Mouse (Mus musculus) neural tube, embryonic 11.5 days (tissue): ENCODE measurements around the gene Gm45837. TPM values are rescaled to one million over a fixed set of nuclear protein-coding genes. Genes with fewer than 3 reads are reported as not detected.
A peak's percentile ranks its signal among the peaks of the same experiment; 100 is the strongest.

Experiments
- ATAC-seq: fragments of 200-750 bp; cut with Nextera tagmentation; 2 replicates; pipeline ENCODE4 v1.8.0; 2017; ENCODE audit warnings: moderate number of reproducible peaks, mild to moderate bottlenecking, moderate TSS enrichment, moderate library complexity; ENCODE audit not compliant: insufficient read depth, low FRiP score, low TSS enrichment
- DNase-seq: peaks from one replicate; pipeline ENCODE4 v3.0.0-alpha.2; 2015; ENCODE audit warnings: low spot score
- H3K27ac ChIP-seq: fragments of 300-500 bp; sonication (generic); 2 replicates; pipeline ENCODE4 v1.5.1; 2014; ENCODE audit warnings: low read depth, mild to moderate bottlenecking, low read length
- H3K27me3 ChIP-seq: fragments of 300-500 bp; sonication (generic); 2 replicates; pipeline ENCODE4 v1.6.1; 2014; ENCODE audit warnings: mild to moderate bottlenecking, low read length, mixed read lengths; ENCODE audit not compliant: control insufficient read depth, insufficient read depth
- H3K36me3 ChIP-seq: fragments of 300-500 bp; sonication (generic); 2 replicates; pipeline ENCODE4 v1.6.1; 2014; ENCODE audit warnings: mild to moderate bottlenecking, low read length, moderate library complexity, mixed read lengths; ENCODE audit not compliant: control insufficient read depth, insufficient read depth
- H3K4me1 ChIP-seq: fragments of 300-500 bp; sonication (generic); 2 replicates; pipeline ENCODE4 v1.6.1; 2014; ENCODE audit warnings: low read length, mixed read lengths; ENCODE audit not compliant: control insufficient read depth, insufficient read depth
- H3K4me2 ChIP-seq: fragments of 300-500 bp; sonication (generic); 2 replicates; pipeline ENCODE4 v1.6.1; 2014; ENCODE audit warnings: low read depth, mild to moderate bottlenecking, moderate library complexity
- H3K4me3 ChIP-seq: fragments of 300-500 bp; sonication (generic); 2 replicates; pipeline ENCODE4 v1.5.1; 2014; ENCODE audit warnings: low read depth, low read length
- H3K9ac ChIP-seq: fragments of 300-500 bp; sonication (generic); 2 replicates; pipeline ENCODE4 v1.6.1; 2014; ENCODE audit warnings: mild to moderate bottlenecking, low read length
- H3K9me3 ChIP-seq: fragments of 300-500 bp; sonication (generic); 2 replicates; pipeline ENCODE4 v1.6.1; 2016; ENCODE audit warnings: low read length; ENCODE audit not compliant: control insufficient read depth
- WGBS: fragments of 180-500 bp; shearing (Covaris S2); extraction: QIAGEN DNeasy Blood & Tissue Kit; methylation state at CpG from one replicate; pipeline ENCODE4 v1.1.7; 2014; 5-methylcytosine and 5-hydroxymethylcytosine counted together
- polyA plus RNA-seq: library from polyadenylated mRNA; unstranded; fragments of >200 nt; fragmentation: Nextera tagmentation; extraction: Ambion mirVana; gene quantifications from 2 replicates; pipeline ENCODE4 v1.2.1, GENCODE M21; 2014

Gene Gm45837
- polyA plus RNA-seq, 1 experiment from 2014 or later = not detected

GRCm38 (mm10) chr7:101437876-101438275 is 27.2 kb downstream of the Gm45837 start:
- Histone ChIP-seq H3K27ac (no peak overlapping the region), H3K9me3 (no peaks in the 10 kb centered on the region), H3K9ac (no peak overlapping the region), H3K27me3 (no peaks in the 10 kb centered on the region), H3K4me1 (no peaks in the 10 kb centered on the region; the same call in 1 of the 2 replicates), H3K36me3 (no peaks in the 10 kb centered on the region), H3K4me3 (no peak overlapping the region), H3K4me2 (no peak overlapping the region)
- whole genome bisulfite sequencing = 6% methylated on average over 1 of the region's 1 CpGs
- ATAC-seq (no peak), DNase-seq (no peak)

GRCm38 (mm10) chr7:101443093-101443492 is 32.4 kb downstream of the Gm45837 start:
- no peak overlapping the region for H3K9ac ChIP-seq
- H3K9me3 ChIP-seq = no peaks in the 10 kb centered on the region
- no peaks in the 10 kb centered on the region; the same call in 1 of the 2 replicates for H3K4me1 ChIP-seq
- no peak overlapping the region for H3K27ac ChIP-seq
- no peak overlapping the region for H3K4me3 ChIP-seq
- no peaks in the 10 kb centered on the region for H3K27me3 ChIP-seq
- H3K4me2 ChIP-seq = no peak overlapping the region
- H3K36me3 ChIP-seq = no peaks in the 10 kb centered on the region
- no peak for ATAC-seq
- 66% methylated on average over 10 of the region's 10 CpGs for WGBS
- DNase-seq = no peak

- H3K9ac ChIP-seq = no peak overlapping the region
- H3K36me3 ChIP-seq = no peaks in the 10 kb centered on the region
- 89% methylated on average over 4 of the region's 4 CpGs for WGBS
Observed at GRCm38 (mm10) chr7:101444211-101444610, 33.5 kb downstream of the Gm45837 start.

GRCm38 (mm10) chr7:101449855-101450254 is 39.2 kb downstream of the Gm45837 start:
- H3K27ac ChIP-seq = no peak overlapping the region
- no peak overlapping the region for H3K9ac ChIP-seq
- no peaks in the 10 kb centered on the region for H3K9me3 ChIP-seq
- H3K4me2 ChIP-seq = no peak overlapping the region
- H3K27me3 ChIP-seq = peaks cover 13% of the 10 kb centered on the region
- DNase-seq (no peak), ATAC-seq (no peak)
- no peaks in the 10 kb centered on the region for H3K4me1 ChIP-seq
- WGBS = 39% methylated on average over 3 of the region's 3 CpGs
- H3K4me3 ChIP-seq = no peak overlapping the region
- H3K36me3 ChIP-seq = no peaks in the 10 kb centered on the region

More at GRCm38 (mm10) chr7:101444211-101444610, 33.5 kb downstream of the Gm45837 start:
- Histone ChIP-seq H3K4me3 (no peak overlapping the region), H3K4me2 (no peak overlapping the region), H3K9me3 (no peaks in the 10 kb centered on the region), H3K27ac (no peak overlapping the region), H3K27me3 (no peaks in the 10 kb centered on the region), H3K4me1 (no peaks in the 10 kb centered on the region; the same call in 1 of the 2 replicates)
- ATAC-seq (no peak), DNase-seq (no peak)

GRCm38 (mm10) chr7:101450422-101451401 is 40.0 kb downstream of the Gm45837 start:
- ATAC-seq = peak; percentile 77
- Histone ChIP-seq H3K9ac (peak overlapping the region; percentile 55), H3K4me3 (peak overlapping the region; percentile 47), H3K4me1 (no peaks in the 10 kb centered on the region), H3K4me2 (peak overlapping the region; percentile 73), H3K9me3 (no peaks in the 10 kb centered on the region), H3K27me3 (peaks cover 13% of the 10 kb centered on the region), H3K36me3 (no peaks in the 10 kb centered on the region), H3K27ac (no peak overlapping the region)
- peak; percentile 89 for DNase-seq
- under 1% methylated on average over 60 of the region's 68 CpGs for WGBS

GRCm38 (mm10) chr7:101452669-101453068 is 42.0 kb downstream of the Gm45837 start:
- no peak for DNase-seq
- no peak overlapping the region for H3K4me3 ChIP-seq
- 91% methylated on average over 3 of the region's 3 CpGs for WGBS
- H3K27me3 ChIP-seq = peaks cover 13% of the 10 kb centered on the region
- no peak overlapping the region for H3K27ac ChIP-seq
- no peak overlapping the region for H3K9ac ChIP-seq
- H3K4me1 ChIP-seq = no peaks in the 10 kb centered on the region
- no peaks in the 10 kb centered on the region for H3K36me3 ChIP-seq
- H3K9me3 ChIP-seq = no peaks in the 10 kb centered on the region
- no peak for ATAC-seq
- H3K4me2 ChIP-seq = no peak overlapping the region; the same call in 1 of the 2 replicates

GRCm38 (mm10) chr7:101453296-101453695 is 42.6 kb downstream of the Gm45837 start:
- DNase-seq = no peak
- Histone ChIP-seq H3K9ac (no peak overlapping the region), H3K4me1 (no peaks in the 10 kb centered on the region), H3K27me3 (peaks cover 13% of the 10 kb centered on the region), H3K36me3 (no peaks in the 10 kb centered on the region), H3K9me3 (no peaks in the 10 kb centered on the region), H3K4me2 (no peak overlapping the region), H3K4me3 (no peak overlapping the region), H3K27ac (no peak overlapping the region)
- no peak for ATAC-seq
- WGBS = 93% methylated on average over 3 of the region's 3 CpGs

GRCm38 (mm10) chr7:101453725-101454124 is 43.0 kb downstream of the Gm45837 start:
- no peak for ATAC-seq
- H3K27me3 ChIP-seq = peaks cover 13% of the 10 kb centered on the region
- no peak overlapping the region for H3K4me2 ChIP-seq
- WGBS = 32% methylated on average over 8 of the region's 8 CpGs
- no peak for DNase-seq
- H3K4me3 ChIP-seq = no peak overlapping the region
- H3K27ac ChIP-seq = no peak overlapping the region
- H3K36me3 ChIP-seq = no peaks in the 10 kb centered on the region
- H3K4me1 ChIP-seq = no peaks in the 10 kb centered on the region
- no peak overlapping the region for H3K9ac ChIP-seq
- H3K9me3 ChIP-seq = no peaks in the 10 kb centered on the region

- no peaks in the 10 kb centered on the region for H3K4me1 ChIP-seq
- no peak for DNase-seq
- peaks cover 13% of the 10 kb centered on the region for H3K27me3 ChIP-seq
- 92% methylated on average over 9 of the region's 9 CpGs for WGBS
- no peaks in the 10 kb centered on the region for H3K9me3 ChIP-seq
- no peak overlapping the region for H3K4me3 ChIP-seq
- no peaks in the 10 kb centered on the region for H3K36me3 ChIP-seq
- no peak for ATAC-seq
- no peak overlapping the region for H3K9ac ChIP-seq
- no peak overlapping the region for H3K4me2 ChIP-seq
- no peak overlapping the region for H3K27ac ChIP-seq
Observed at GRCm38 (mm10) chr7:101454479-101454878, 43.8 kb downstream of the Gm45837 start.
